Mouse (Mus musculus): ENCODE measurements around the gene Nifk. TPM values are rescaled to one million over a fixed set of nuclear protein-coding genes. Genes with fewer than 3 reads are reported as not detected.

Gene Nifk
- 24.5 and 25.6 TPM in 2 replicates for polyA plus RNA-seq (2012; ENCODE audit: insufficient read depth, insufficient read length, missing spikeins)

DNA sequence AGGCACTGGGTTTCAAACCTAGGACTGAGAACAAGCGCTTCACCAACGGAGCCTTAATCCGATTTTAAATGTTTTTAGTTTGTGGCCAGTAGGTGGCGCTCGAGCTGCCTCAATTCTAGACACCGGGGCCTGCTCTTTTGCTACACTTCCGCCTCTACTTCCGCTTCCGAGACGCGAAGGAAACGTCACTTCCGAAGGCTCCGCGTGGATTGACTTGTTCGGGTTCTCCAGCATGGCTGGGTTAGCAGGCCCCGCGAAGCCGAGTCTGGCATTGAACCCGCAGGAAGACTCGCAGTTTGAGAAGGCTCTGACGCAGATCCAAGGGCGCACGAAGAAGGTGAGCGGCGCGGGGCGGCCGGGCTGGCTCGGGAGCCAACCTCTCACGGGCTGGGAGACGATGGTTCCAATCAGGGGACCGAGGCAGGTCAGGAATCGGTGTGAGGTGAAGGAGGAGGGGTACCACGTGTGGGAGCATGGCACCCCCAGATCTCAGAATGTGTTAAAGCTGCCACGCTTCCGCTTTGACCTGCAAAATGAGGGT lies at the start of gene Nifk:
TSS of gene Nifk (plus strand) at position 179 of the 541 bp plus-strand sequence.
- Histone ChIP-seq H3K4me3 (ENCODE audit: insufficient read depth, low read length) (peak within 1 kb of the TSS; percentile 80), H3K4me1 (ENCODE audit: control insufficient read depth, insufficient read depth, low read length) (peaks cover 22% of the 10 kb centered on the region), H3K27ac (ENCODE audit: insufficient read depth, low read depth, low read length) (peak within 1 kb of the TSS; percentile 32)
- TF ChIP-seq CTCF (IDR thresholded peaks at IDR 0.05; ENCODE audit: low read depth, low read length): peak; percentile 42
- no peak for TF ChIP-seq POLR2A (IDR thresholded peaks at IDR 0.05; ENCODE audit: borderline replicate concordance, low read depth, low read length)

DNA sequence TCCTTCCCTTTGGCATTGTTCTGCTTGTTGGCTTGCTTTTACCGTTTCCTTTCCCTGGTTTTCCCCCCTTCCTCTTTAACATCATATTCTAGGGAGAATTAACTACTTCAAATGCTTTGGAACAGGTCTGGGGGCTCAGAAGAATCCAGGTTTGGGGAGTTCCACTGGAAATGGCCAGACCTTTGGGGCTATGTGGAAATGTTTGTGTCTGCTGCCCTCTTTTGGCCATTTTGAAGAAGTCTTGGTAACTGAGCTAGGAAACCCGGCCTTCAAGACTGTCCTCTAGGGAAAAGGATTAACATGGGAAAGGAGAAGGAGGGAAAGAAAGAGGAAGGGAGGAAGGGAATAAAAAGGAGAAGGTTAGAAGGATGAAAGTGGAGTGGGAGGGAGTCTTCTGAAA lies 46.5 kb upstream of the Nifk start:
- TF ChIP-seq POLR2A (IDR thresholded peaks at IDR 0.05; ENCODE audit: borderline replicate concordance, low read depth, low read length): no peak
- TF ChIP-seq CTCF (IDR thresholded peaks at IDR 0.05; ENCODE audit: low read depth, low read length): no peak
- Histone ChIP-seq H3K27ac (ENCODE audit: insufficient read depth, low read depth, low read length) (no peak overlapping the region), H3K4me1 (ENCODE audit: control insufficient read depth, insufficient read depth, low read length) (no peaks in the 10 kb centered on the region), H3K4me3 (ENCODE audit: insufficient read depth, low read length) (no peak overlapping the region)

DNA sequence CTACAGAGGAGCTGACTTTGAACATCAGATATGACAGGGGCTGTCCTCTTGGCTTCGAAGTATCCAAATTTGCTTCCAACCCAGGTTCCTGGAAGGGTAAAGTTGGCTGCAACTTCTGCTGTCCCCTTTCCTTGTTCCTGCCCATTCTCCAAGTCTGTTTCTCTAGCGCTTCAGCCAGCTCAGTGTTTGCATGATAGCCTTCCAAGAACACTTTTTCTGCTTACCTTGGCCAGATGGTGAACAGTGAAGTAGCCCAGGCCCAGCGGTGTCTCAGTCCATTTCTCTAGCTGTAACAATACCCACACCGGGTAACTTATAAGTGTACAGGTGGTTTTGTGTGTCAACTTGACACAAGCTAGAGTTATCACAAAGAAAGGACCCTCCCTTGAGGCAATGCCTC lies 29.3 kb upstream of the Nifk start:
- Histone ChIP-seq H3K4me1 (ENCODE audit: control insufficient read depth, insufficient read depth, low read length) (peaks cover 5% of the 10 kb centered on the region; the same call in 1 of the 2 replicates), H3K27ac (ENCODE audit: insufficient read depth, low read depth, low read length) (no peak overlapping the region), H3K4me3 (ENCODE audit: insufficient read depth, low read length) (no peak overlapping the region)
- TF ChIP-seq POLR2A (IDR thresholded peaks at IDR 0.05; ENCODE audit: borderline replicate concordance, low read depth, low read length): no peak
- no peak for TF ChIP-seq CTCF (IDR thresholded peaks at IDR 0.05; ENCODE audit: low read depth, low read length)

DNA sequence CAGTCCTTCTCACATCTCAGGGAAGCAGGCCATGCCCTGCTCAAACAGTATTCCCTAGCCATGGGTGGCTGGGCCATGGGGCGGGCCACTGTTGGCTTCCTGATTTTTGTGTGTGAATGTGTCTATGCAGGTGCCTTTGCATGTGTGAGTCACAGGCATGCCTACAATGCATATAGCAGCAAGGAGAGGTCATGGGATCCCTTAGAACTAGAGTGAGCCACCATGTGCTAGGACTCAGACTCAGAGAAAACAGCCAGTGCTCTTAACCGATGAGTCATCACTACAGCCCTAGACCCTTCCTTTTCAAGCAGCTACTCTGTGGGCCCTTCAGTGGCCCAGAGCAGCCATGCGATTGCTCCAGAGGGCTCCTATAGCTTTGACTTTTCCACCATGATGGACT lies 27.4 kb upstream of the Nifk start:
- Histone ChIP-seq H3K4me3 (ENCODE audit: insufficient read depth, low read length) (no peak overlapping the region), H3K4me1 (ENCODE audit: control insufficient read depth, insufficient read depth, low read length) (peaks cover 5% of the 10 kb centered on the region; the same call in 1 of the 2 replicates), H3K27ac (ENCODE audit: insufficient read depth, low read depth, low read length) (no peak overlapping the region)
- TF ChIP-seq CTCF (IDR thresholded peaks at IDR 0.05; ENCODE audit: low read depth, low read length): no peak
- no peak for TF ChIP-seq POLR2A (IDR thresholded peaks at IDR 0.05; ENCODE audit: borderline replicate concordance, low read depth, low read length)

DNA sequence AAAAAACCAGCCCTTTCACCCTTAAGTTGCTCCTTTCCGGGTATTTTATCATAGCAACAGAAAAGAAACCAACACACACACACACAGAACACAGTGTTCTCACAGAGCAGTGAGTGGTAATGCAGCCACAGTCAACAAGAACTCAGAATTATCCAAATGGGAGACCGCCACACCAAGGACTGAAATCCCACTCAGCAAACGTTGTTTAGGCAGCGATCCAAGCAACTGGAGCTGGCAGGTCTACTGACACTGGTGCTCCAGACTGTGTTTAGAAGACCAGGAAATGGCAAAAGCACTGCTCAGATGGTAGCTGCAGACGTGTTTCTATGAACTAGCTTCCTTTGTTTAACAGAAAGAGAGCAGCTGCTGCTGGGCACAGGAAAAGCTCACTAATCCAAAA lies 26.8 kb upstream of the Nifk start:
- no peak for TF ChIP-seq POLR2A (IDR thresholded peaks at IDR 0.05; ENCODE audit: borderline replicate concordance, low read depth, low read length)
- TF ChIP-seq CTCF (IDR thresholded peaks at IDR 0.05; ENCODE audit: low read depth, low read length): no peak
- Histone ChIP-seq H3K27ac (ENCODE audit: insufficient read depth, low read depth, low read length) (no peak overlapping the region), H3K4me1 (ENCODE audit: control insufficient read depth, insufficient read depth, low read length) (peaks cover 5% of the 10 kb centered on the region; the same call in 1 of the 2 replicates), H3K4me3 (ENCODE audit: insufficient read depth, low read length) (no peak overlapping the region)

DNA sequence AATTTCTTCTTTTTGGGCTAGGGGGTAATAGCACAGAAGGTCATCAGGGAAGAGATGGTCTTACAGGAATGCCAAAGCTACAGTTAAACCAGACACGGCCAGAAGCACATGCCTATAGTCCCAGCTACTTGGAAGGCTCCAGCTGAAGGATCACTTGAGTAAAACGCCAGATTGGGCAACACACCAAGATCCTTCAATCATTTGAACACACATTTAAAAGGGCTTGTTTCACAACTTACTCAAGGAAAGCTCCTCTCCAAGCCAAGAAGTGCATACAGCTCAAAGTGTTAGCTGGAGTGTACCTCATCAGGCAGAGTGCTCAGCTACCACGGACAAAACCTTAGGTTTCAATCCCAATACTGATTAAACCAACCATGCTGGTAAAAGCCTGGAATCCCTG lies 25.0 kb upstream of the Nifk start:
- TF ChIP-seq POLR2A (IDR thresholded peaks at IDR 0.05; ENCODE audit: borderline replicate concordance, low read depth, low read length) (no peak), CTCF (IDR thresholded peaks at IDR 0.05; ENCODE audit: low read depth, low read length) (no peak)
- no peak overlapping the region for H3K27ac ChIP-seq (ENCODE audit: insufficient read depth, low read depth, low read length)

DNA sequence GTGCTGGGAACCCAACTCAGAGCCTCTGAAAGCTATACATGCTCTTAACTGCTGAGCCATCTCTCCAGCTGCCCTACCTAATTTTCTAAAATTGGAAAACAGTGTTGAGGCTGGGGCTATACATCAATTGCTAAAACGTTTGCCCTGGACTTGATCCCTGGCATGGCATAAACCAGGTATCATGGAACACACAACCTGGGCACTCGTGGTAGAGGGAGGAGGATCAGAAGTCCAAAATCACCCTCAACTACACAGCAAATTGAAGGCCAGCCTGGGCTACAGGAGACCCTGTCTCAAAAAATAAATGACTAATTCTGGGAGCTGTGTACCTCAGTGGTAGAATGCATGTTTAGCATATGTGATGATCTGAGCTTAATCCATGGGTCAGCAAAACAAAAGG lies 23.9 kb upstream of the Nifk start:
- no peak overlapping the region for H3K27ac ChIP-seq (ENCODE audit: insufficient read depth, low read depth, low read length)
- no peak for TF ChIP-seq POLR2A (IDR thresholded peaks at IDR 0.05; ENCODE audit: borderline replicate concordance, low read depth, low read length)
- TF ChIP-seq CTCF (IDR thresholded peaks at IDR 0.05; ENCODE audit: low read depth, low read length): no peak
- peaks cover 5% of the 10 kb centered on the region; the same call in 1 of the 2 replicates for H3K4me1 ChIP-seq (ENCODE audit: control insufficient read depth, insufficient read depth, low read length)
- no peak overlapping the region for H3K4me3 ChIP-seq (ENCODE audit: insufficient read depth, low read length)

More for the DNA sequence above, 25.0 kb upstream of the Nifk start:
- H3K4me3 ChIP-seq (ENCODE audit: insufficient read depth, low read length): no peak overlapping the region
- H3K4me1 ChIP-seq (ENCODE audit: control insufficient read depth, insufficient read depth, low read length): peaks cover 5% of the 10 kb centered on the region; the same call in 1 of the 2 replicates

DNA sequence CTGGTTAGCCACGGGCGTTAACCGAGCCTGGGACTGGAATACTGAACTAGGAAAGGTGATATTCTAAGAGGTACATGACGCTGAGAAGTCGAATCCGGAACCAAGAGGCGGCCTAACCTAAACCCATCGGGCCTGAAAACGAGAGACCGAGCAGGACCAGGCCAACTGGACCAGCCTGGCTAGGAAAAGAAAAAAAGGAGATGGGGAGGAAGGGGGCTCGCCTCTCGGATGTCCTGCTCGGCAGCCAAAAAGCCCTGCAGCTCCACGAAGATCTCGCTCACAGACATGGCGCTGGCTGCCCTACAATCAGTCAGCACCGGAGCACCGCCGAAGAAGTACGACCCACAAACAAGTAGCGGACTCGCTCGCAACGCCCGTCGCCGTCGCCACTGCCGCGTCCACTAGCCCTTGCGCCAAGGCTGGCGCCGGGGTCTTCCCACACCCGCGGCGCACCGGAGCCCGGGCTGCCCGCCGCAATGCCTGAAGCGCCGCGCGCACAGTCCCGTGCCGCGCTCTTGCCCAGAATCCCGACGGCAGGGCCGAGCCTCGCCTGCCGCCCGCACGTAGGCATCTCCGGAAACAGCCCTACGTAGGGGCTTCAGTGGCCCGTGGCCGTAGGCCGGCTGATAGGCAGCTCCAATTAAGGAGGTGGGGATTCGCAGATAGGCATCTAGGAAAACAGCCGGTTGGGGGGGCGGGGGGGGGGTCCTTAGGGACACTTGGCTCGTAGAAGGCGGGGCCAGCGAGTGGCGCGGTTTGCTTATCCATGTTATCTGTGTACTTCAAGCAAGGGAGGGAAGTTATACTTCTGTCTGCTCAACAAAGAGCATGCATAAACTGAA lies 10.6 kb upstream of the Nifk start:
- peaks cover 9% of the 10 kb centered on the region for H3K4me1 ChIP-seq (ENCODE audit: control insufficient read depth, insufficient read depth, low read length)
- peak overlapping the region; percentile 92 for H3K4me3 ChIP-seq (ENCODE audit: insufficient read depth, low read length)
- TF ChIP-seq POLR2A (IDR thresholded peaks at IDR 0.05; ENCODE audit: borderline replicate concordance, low read depth, low read length) (no peak), CTCF (IDR thresholded peaks at IDR 0.05; ENCODE audit: low read depth, low read length) (no peak)
- peak overlapping the region; percentile 98 for H3K27ac ChIP-seq (ENCODE audit: insufficient read depth, low read depth, low read length)

DNA sequence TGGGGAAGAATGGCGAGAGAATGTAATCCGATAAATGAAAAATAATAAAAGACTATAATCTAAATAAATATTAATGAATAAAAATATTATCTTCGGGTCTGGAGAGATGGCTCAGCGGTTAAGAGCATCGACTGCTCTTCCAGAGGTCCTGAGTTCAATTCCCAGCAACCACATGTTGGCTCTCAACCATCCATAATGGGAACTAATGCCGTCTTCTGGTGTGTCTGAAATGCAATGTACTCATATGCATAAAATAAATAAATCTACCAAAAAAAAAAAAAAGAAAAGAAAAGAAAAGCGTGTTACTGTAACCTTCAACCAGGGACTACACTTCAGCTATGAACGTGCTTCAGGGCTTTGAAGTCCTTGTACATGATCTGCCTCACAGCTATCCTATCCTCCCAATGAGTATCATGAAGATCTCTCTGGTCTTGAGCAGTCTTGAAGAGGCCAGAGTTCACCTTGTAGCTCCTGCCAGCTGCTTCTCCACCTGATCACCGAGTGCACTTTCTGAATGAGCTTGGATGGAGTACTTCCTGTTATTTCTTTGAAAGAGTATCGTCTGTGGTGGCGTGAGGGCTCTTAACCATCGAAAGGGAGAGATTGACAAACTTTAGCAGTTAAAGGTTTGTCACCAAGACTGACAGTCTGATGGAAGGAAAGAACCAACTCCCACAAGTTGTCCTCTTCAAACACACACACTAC lies 9.9 kb upstream of the Nifk start, which contains the start of gene Tsn:
TSS of gene Tsn (minus strand) at position 118 of the 705 bp plus-strand sequence.
- no peak for TF ChIP-seq POLR2A (IDR thresholded peaks at IDR 0.05; ENCODE audit: borderline replicate concordance, low read depth, low read length)
- TF ChIP-seq CTCF (IDR thresholded peaks at IDR 0.05; ENCODE audit: low read depth, low read length): no peak
- Histone ChIP-seq H3K4me3 (ENCODE audit: insufficient read depth, low read length) (peak within 1 kb of the TSS; percentile 92), H3K4me1 (ENCODE audit: control insufficient read depth, insufficient read depth, low read length) (peaks cover 9% of the 10 kb centered on the region), H3K27ac (ENCODE audit: insufficient read depth, low read depth, low read length) (peak within 1 kb of the TSS; percentile 98)

Data from bone marrow macrophage, adult 2 months (primary cell).